Mouse (Mus musculus): ENCODE data around the gene Cwc25. TPM values are rescaled to one million over a fixed set of nuclear protein-coding genes. Genes with fewer than 3 reads are reported as not detected.

The Cwc25 gene
- total RNA-seq (2021) = 10 to 100 TPM; 18.7 to 19.9 TPM
- long read RNA-seq, experiment 1, transcript Cwc25-201 (10 exons, 3,105 nt) = major isoform, 29 of 34 reads
- long read RNA-seq, experiment 1, partial matches to known transcripts = 2 of 34 reads
- long read RNA-seq, experiment 1, other reads (novel, unspliced or antisense) = 3 of 34 reads
- long read RNA-seq, experiment 2, transcript Cwc25-201 (10 exons, 3,105 nt) = major isoform, 18 of 22 reads
- long read RNA-seq, experiment 2, partial matches to known transcripts = 4 of 22 reads
- long read RNA-seq, experiment 2, other reads (novel, unspliced or antisense) = 0 of 22 reads

GRCm38 (mm10) chr11:97766154-97766881 is at the start of gene Cwc25:
TSS of gene Cwc25 (minus strand) at chr11:97766556.
- DNase-seq (ENCODE audit: low spot score in 2 of 2) = peak; percentile 97 to 98

GRCm38 (mm10) chr11:97815736-97816135 is 49.4 kb upstream of the Cwc25 start:
- DNase-seq (ENCODE audit: low spot score in 2 of 2) = no peak

GRCm38 (mm10) chr11:97813746-97814515 is 47.6 kb upstream of the Cwc25 start:
- no peak for DNase-seq (ENCODE audit: low spot score in 2 of 2)

- no peak for DNase-seq (ENCODE audit: low spot score in 2 of 2)
These were observed 46.7 kb upstream of the Cwc25 start for GRCm38 (mm10) chr11:97813085-97813484.

GRCm38 (mm10) chr11:97812491-97812921 is 46.1 kb upstream of the Cwc25 start:
- DNase-seq (ENCODE audit: low spot score in 2 of 2) = no peak

GRCm38 (mm10) chr11:97811569-97812362 is 45.4 kb upstream of the Cwc25 start:
- DNase-seq (ENCODE audit: low spot score in 2 of 2) = no peak

GRCm38 (mm10) chr11:97810970-97811369 is 44.6 kb upstream of the Cwc25 start:
- DNase-seq (ENCODE audit: low spot score in 2 of 2) = no peak

- no peak for DNase-seq (ENCODE audit: low spot score in 2 of 2)
These were observed 44.0 kb upstream of the Cwc25 start for GRCm38 (mm10) chr11:97810356-97810755.

GRCm38 (mm10) chr11:97809235-97810121 is 43.1 kb upstream of the Cwc25 start:
- DNase-seq (ENCODE audit: low spot score in 2 of 2) = no peak

GRCm38 (mm10) chr11:97808621-97809234 is 42.4 kb upstream of the Cwc25 start:
- DNase-seq (ENCODE audit: low spot score in 2 of 2) = no peak

GRCm38 (mm10) chr11:97808093-97808492 is 41.7 kb upstream of the Cwc25 start:
- DNase-seq (ENCODE audit: low spot score in 2 of 2) = no peak

- no peak for DNase-seq (ENCODE audit: low spot score in 2 of 2)
These were observed 41.3 kb upstream of the Cwc25 start for GRCm38 (mm10) chr11:97807626-97808025.

- no peak for DNase-seq (ENCODE audit: low spot score in 2 of 2)
These were observed 40.2 kb upstream of the Cwc25 start for GRCm38 (mm10) chr11:97806613-97806964.

GRCm38 (mm10) chr11:97805662-97806612 is 39.6 kb upstream of the Cwc25 start:
- no peak for DNase-seq (ENCODE audit: low spot score in 2 of 2)

GRCm38 (mm10) chr11:97804841-97805661 is 38.7 kb upstream of the Cwc25 start:
- no peak for DNase-seq (ENCODE audit: low spot score in 2 of 2)

- DNase-seq (ENCODE audit: low spot score in 2 of 2) = no peak
These were observed 37.5 kb upstream of the Cwc25 start for GRCm38 (mm10) chr11:97803847-97804246.

GRCm38 (mm10) chr11:97802495-97802894 is 36.1 kb upstream of the Cwc25 start:
- no peak for DNase-seq (ENCODE audit: low spot score in 2 of 2)

- DNase-seq (ENCODE audit: low spot score in 2 of 2) = no peak
These were observed 35.8 kb upstream of the Cwc25 start for GRCm38 (mm10) chr11:97802194-97802470.
